Mouse (Mus musculus): ENCODE data around the gene Btf3. TPM values are rescaled to one million over a fixed set of nuclear protein-coding genes. Genes with fewer than 3 reads are reported as not detected.

The Btf3 gene
- total RNA-seq (2021), result 100 to 1,000 TPM; 240 to 268 TPM
- long read RNA-seq, transcript Btf3-205 (6 exons, 888 nt), result major isoform, 183 of 227 reads
- long read RNA-seq, transcript Btf3-201 (6 exons, 1,091 nt), result minor isoform, 37 of 227 reads
- long read RNA-seq, partial matches to known transcripts, result 2 of 227 reads
- long read RNA-seq, other reads (novel, unspliced or antisense), result 1 of 227 reads

DNA sequence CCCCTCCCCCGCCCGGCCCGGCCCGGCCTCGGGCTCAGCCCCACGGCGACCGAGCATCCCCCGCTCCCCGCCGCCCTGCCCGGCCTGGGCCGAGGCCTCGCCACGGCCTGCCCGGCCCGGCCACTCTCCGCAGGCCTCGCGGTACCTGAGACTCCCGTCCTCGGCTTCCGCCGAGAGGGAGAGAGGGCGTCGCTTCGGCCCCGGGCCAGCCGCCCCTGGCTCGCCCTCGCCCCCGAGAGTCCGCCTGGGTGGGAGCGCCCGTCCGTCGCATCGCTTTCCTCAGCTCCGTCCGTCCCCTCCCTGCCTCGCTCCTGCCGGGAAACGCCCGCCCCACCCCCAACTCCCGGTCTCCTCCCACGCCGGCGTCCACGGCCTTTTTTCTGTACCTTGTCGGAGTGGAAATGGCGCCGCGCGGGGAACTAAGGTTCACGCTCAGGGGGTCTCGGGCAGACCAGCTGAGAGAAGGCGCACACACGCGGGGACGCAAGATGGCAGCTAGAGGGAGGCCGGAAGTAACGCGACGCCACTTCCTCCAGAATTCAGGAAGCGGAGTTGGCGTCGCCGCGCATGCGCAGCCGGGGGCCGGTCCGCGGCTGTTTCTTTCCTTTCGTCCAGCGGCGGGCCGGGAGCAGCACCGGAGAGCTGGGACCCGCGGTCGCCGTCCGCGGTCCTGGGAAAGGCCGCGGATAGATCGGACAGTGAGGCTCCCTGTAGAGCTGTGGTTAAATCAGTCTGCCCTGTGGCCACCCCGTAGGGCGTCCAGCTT, at the start of gene Btf3:
Btf3 (minus strand) TSS at position 527 of the 766 bp plus-strand sequence.
- DNase-seq (ENCODE audit: low spot score in 2 of 2), result peak; percentile 90 to 94

DNA sequence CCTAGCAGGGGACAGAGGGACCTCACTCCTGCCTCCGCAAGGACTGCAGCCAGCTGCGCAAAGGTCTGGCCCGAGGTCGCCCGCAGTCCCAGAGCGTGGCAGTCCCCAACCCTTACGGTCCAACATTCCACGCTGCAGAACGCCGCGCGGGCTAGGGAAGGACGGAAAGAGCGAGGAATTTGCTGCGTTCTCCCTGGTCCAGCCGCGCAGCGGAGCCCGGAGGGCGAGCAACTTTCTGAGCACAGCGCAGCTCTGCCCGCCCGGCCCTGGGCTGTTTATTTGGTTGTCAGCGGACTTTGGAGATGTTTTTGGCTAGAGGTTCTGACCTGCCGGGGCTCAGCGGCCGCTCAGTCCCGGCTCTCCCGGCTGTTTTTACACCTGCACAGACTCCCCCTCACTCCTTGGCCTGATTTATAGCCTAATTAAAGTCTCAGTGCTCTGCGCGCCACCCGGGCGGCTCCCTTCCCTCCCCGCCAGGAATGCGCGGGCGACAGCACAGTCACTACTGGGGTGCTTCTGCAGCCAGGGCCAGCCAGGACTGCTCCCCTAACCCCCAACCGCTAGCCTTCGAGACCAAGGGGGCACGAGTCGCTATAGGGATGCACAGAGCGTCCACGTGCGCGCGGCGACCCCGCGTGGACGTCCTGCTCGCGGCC, 49.1 kb upstream of the Btf3 start:
- no peak for DNase-seq (ENCODE audit: low spot score in 2 of 2)

GRCm38 (mm10) chr13:98365081-98365480, 48.3 kb upstream of the Btf3 start:
- DNase-seq (ENCODE audit: low spot score in 2 of 2), result no peak

- no peak for DNase-seq (ENCODE audit: low spot score in 2 of 2)
Observed at GRCm38 (mm10) chr13:98363046-98363445, 46.2 kb upstream of the Btf3 start.

- no peak for DNase-seq (ENCODE audit: low spot score in 2 of 2)
Observed at GRCm38 (mm10) chr13:98361161-98361560, 44.4 kb upstream of the Btf3 start.

GRCm38 (mm10) chr13:98360391-98360790, 43.6 kb upstream of the Btf3 start:
- DNase-seq (ENCODE audit: low spot score in 2 of 2), result no peak

DNA sequence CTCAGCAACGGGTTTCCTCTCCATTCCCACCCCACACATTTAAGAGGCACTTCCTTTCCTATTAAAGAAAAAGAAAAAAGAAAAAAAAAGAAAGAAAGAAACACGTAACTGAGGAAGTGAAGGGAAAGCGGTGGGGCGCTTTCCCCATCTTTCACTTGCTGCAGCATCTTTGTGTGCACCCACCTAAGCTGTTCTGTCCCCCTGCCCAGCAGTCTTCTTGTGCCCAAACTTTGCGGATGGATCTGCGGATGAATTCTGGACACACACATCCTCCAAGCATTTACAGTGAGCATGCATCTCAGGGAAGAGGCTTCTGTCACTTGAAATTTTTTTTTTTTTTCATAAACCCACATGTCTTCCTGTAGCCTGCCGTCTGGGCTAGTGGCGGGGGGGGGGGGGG, 42.5 kb upstream of the Btf3 start:
- DNase-seq (ENCODE audit: low spot score in 2 of 2), result no peak

GRCm38 (mm10) chr13:98358424-98359181, 41.8 kb upstream of the Btf3 start:
- DNase-seq (ENCODE audit: low spot score in 2 of 2), result no peak

DNA sequence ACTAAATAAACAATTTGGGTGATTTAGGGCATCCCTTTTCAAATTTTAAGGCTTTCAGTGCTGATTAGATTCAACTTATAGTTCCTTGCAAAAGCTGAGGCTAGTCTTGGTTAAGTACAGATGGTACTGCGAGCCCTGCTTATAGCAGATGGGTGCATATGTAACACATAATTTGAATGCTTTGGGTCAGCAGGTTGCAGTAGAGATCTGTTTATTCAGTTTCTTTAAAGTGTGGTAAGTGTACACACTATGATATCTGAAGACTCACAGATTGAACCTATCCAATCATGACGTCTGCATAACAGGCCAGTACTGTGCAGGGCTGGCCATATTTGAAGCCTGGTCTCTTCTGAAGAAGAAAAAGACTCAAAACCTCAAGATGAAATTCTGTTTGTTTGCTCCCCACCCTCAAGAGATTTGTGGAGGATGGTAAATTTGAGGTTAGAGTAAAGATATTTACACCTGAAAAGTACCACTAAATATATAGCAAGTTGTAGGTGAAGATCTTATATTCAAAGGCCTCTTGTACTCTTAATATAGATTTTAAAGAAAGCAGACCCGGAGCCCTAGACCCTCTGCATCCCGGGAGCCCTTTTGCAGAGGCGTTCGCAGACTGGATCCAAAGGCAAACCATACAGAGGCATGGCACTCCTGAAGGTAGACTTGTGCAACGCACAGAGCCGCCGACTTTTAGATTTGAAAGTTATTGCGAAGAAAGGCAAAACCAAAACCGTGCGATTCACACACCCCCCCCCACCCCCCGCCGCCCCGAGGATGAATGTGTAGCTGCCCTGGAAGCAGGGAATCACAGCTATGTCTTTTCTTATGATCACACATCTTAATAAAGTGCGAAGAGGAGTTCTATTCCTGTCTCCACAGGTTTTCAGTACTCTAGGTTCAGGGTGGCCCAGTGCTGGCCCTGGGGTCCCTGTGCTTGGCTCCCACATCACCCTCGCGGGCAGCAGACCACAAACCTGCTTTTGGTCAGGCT, 40.9 kb upstream of the Btf3 start:
- no peak for DNase-seq (ENCODE audit: low spot score in 2 of 2)

GRCm38 (mm10) chr13:98356973-98357425, 40.2 kb upstream of the Btf3 start:
- DNase-seq (ENCODE audit: low spot score in 2 of 2), result no peak

GRCm38 (mm10) chr13:98356176-98356972, 39.6 kb upstream of the Btf3 start:
- no peak for DNase-seq (ENCODE audit: low spot score in 2 of 2)

GRCm38 (mm10) chr13:98355559-98356111, 38.8 kb upstream of the Btf3 start:
- no peak for DNase-seq (ENCODE audit: low spot score in 2 of 2)

- DNase-seq (ENCODE audit: low spot score in 2 of 2), result peak in 1 of 2 experiments; percentile 39
Observed at GRCm38 (mm10) chr13:98354871-98355558, 38.2 kb upstream of the Btf3 start.

GRCm38 (mm10) chr13:98354090-98354801, 37.4 kb upstream of the Btf3 start, which contains the start of gene Foxd1:
TSS of gene Foxd1 (plus strand) at chr13:98354242.
- DNase-seq (ENCODE audit: low spot score in 2 of 2), result no peak

GRCm38 (mm10) chr13:98353709-98354089, 36.9 kb upstream of the Btf3 start:
- no peak for DNase-seq (ENCODE audit: low spot score in 2 of 2)

DNA sequence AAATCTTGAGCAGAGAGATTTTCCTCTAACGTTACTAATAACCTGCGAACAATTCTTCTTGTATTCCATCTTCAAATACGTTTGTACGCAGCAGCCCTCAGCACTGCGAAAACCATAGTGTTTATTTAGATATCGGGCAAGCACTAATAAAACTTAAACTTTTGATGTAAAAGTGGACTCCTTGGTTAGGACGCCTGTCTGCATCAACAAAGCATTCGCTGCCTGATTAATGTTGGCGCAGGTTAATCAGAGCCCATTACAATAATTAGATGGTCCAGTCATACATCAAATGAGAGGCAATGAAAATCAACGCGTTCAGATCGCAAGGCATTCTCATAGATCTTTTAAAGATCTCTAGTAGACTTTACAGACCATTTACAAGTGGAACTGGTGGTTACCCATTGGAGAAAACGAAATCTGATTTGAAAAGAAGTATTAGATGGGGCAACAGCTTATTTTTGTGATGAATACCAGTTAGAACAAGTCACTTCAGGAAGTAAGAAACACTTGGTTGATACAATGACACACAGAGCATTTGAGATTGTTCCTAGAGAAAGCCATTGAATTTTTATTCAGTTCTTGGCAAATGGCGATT, 35.7 kb upstream of the Btf3 start:
- no peak for DNase-seq (ENCODE audit: low spot score in 2 of 2)

DNA sequence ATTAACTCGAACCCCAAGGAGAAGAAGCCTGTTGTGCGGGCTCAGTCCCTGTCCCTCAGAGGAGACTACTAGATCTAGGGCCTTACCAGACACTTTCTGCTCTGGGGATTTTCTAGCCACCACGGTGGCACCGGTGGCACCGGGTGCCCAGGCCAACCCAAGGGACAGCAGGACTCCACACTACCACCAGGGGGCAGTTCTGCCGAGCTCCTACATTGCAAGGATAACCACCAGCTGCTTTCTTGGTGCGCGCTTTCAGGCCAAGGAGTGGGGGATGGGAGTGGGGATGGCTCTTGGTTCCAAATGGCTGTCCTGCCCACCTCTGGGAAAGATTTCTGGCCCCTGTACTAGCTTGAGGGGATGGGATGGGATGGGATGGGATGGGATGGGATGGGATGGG, 34.7 kb upstream of the Btf3 start:
- DNase-seq (ENCODE audit: low spot score in 2 of 2), result peak in 1 of 2 experiments; percentile 37

Measured in layer of hippocampus, postnatal 10 days (tissue).